Mouse (Mus musculus): ENCODE measurements around the gene Rnf6. TPM values are rescaled to one million over a fixed set of nuclear protein-coding genes. Genes with fewer than 3 reads are reported as not detected.

Rnf6 gene
- polyA plus RNA-seq, 1 experiment: 36.2 TPM

DNA sequence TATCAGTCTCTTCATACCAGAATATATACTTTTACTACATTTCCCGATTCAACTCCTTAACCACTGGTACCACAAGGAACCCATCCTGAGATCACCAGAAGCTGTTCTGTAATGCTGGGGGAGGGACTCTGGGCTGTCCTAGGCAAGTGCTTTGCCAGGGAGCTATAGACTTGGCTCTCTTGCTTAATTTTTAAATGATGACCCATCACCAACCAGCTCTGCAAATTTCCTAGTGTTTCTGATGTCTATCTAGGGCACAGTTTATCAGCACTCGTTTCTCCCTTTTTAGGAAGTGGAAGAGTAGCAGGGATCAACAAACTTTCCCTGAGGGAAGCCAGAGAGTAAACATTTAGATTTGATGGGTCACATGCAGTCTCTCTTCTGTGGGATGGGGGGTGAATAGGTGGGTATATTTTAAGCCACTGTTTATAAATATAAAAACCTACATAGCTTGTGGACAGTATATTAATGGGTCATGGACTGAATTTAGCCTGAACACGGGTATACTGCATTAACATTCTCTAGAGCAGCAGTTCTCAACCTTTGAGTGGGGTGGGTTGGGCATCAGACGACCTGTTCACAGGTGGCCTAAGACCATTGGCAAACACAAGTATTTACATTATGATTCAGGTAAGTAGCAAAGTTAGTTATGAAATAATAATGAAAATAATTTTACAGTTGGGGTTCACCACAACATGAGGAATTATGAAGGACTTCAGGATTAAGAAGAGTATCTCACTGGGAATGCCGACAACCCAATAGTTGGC is 30.5 kb upstream of the Rnf6 start:
- WGBS: 75% methylated on average over 5 of the region's 5 CpGs
- TF ChIP-seq POLR2A (IDR thresholded peaks at IDR 0.05; ENCODE audit: low read depth, low read length) (no peak), CTCF (conservative IDR thresholded peaks at IDR 0.05; ENCODE audit: insufficient read depth, insufficient read length, low read depth, low read length) (no peak)
- Histone ChIP-seq H3K27me3 (replicated peaks; ENCODE audit: control insufficient read depth, insufficient read depth, low read length) (no peaks in the 10 kb centered on the region), H3K4me1 (ENCODE audit: control insufficient read depth, insufficient read depth, low read length) (peaks cover 11% of the 10 kb centered on the region; the same call in 1 of the 2 replicates), H3K27ac (ENCODE audit: insufficient read depth, low read depth, low read length) (no peak overlapping the region), H3K4me3 (ENCODE audit: insufficient read depth, low read depth, low read length) (no peak overlapping the region), H3K36me3 (ENCODE audit: control insufficient read depth, insufficient read depth, low read length) (no peaks in the 10 kb centered on the region)
- no peak for DNase-seq

DNA sequence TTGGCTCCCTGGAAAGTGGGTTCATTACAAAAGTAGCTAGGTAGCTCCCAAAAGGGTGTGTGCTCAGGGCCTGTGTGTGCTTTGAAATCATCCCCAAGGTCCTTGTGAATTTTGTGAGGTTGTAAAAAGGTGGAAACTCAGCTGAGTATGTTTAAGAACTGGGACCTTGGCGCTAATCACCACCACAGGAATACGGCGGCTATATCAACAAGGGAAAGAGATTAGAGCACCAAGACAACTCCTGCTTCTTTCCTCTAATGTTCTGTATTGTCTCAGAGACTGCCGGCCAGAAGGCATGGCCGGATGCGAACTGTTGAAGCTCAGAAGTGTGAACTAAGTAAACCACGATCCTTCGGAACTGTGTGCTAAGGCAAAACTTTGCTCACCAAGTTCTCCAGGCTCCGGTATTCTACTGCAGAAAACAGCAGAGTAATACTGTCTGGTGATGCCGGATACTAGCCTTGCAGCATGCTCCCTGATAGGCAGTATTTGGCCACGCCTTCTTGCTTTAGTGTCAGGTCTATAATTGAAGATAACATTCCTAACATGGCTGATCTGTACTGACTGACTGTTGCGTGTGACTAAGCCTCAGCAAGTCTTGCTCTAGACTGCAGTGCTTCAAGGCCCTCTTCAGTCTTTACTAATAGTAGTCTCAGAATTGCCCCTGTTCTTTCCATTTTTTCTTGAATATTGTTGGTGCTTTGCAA is 29.2 kb upstream of the Rnf6 start:
- Histone ChIP-seq H3K27ac (ENCODE audit: insufficient read depth, low read depth, low read length) (no peak overlapping the region), H3K4me3 (ENCODE audit: insufficient read depth, low read depth, low read length) (no peak overlapping the region), H3K4me1 (ENCODE audit: control insufficient read depth, insufficient read depth, low read length) (peaks cover 11% of the 10 kb centered on the region; the same call in 1 of the 2 replicates), H3K27me3 (replicated peaks; ENCODE audit: control insufficient read depth, insufficient read depth, low read length) (no peaks in the 10 kb centered on the region), H3K36me3 (ENCODE audit: control insufficient read depth, insufficient read depth, low read length) (no peaks in the 10 kb centered on the region)
- TF ChIP-seq POLR2A (IDR thresholded peaks at IDR 0.05; ENCODE audit: low read depth, low read length) (no peak), CTCF (conservative IDR thresholded peaks at IDR 0.05; ENCODE audit: insufficient read depth, insufficient read length, low read depth, low read length) (no peak)
- no peak for DNase-seq
- 88% methylated on average over 12 of the region's 12 CpGs for WGBS

GRCm38 (mm10) chr5:146248746-146249145 is 27.4 kb upstream of the Rnf6 start:
- H3K27ac ChIP-seq (ENCODE audit: insufficient read depth, low read depth, low read length): no peak overlapping the region
- 49% methylated on average over 10 of the region's 10 CpGs for WGBS

DNA sequence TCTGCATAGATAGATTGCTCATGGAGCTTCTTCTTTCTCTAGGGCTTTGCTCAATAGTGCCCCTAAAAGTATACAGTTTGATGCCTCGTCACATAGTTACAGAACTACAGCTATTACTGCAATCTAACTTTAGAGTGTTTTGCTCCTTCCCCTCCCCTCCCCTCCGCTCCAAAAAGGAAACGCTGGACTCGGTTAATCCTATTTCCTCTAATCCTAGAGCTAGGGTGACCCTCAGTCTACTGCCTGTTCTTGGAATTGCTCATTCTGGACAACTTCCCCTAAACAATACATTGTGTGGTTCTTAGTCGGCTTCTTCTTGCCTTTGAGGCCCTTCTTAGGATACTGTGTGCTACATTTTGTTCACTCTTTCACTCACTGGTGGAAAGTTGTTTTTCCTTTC is 26.4 kb upstream of the Rnf6 start:
- H3K27me3 ChIP-seq (replicated peaks; ENCODE audit: control insufficient read depth, insufficient read depth, low read length): no peaks in the 10 kb centered on the region
- WGBS: 46% methylated on average over 5 of the region's 5 CpGs
- peaks cover 17% of the 10 kb centered on the region for H3K4me1 ChIP-seq (ENCODE audit: control insufficient read depth, insufficient read depth, low read length)
- H3K27ac ChIP-seq (ENCODE audit: insufficient read depth, low read depth, low read length): no peak overlapping the region
- H3K4me3 ChIP-seq (ENCODE audit: insufficient read depth, low read depth, low read length): no peak overlapping the region
- H3K36me3 ChIP-seq (ENCODE audit: control insufficient read depth, insufficient read depth, low read length): no peaks in the 10 kb centered on the region
- TF ChIP-seq CTCF (conservative IDR thresholded peaks at IDR 0.05; ENCODE audit: insufficient read depth, insufficient read length, low read depth, low read length): no peak
- TF ChIP-seq POLR2A (IDR thresholded peaks at IDR 0.05; ENCODE audit: low read depth, low read length): no peak
- DNase-seq: no peak

More at GRCm38 (mm10) chr5:146248746-146249145, 27.4 kb upstream of the Rnf6 start:
- DNase-seq: peak; percentile 77
- Histone ChIP-seq H3K4me1 (ENCODE audit: control insufficient read depth, insufficient read depth, low read length) (peaks cover 14% of the 10 kb centered on the region), H3K36me3 (ENCODE audit: control insufficient read depth, insufficient read depth, low read length) (no peaks in the 10 kb centered on the region), H3K4me3 (ENCODE audit: insufficient read depth, low read depth, low read length) (no peak overlapping the region), H3K27me3 (replicated peaks; ENCODE audit: control insufficient read depth, insufficient read depth, low read length) (no peaks in the 10 kb centered on the region)
- TF ChIP-seq CTCF (conservative IDR thresholded peaks at IDR 0.05; ENCODE audit: insufficient read depth, insufficient read length, low read depth, low read length): no peak
- no peak for TF ChIP-seq POLR2A (IDR thresholded peaks at IDR 0.05; ENCODE audit: low read depth, low read length)

DNA sequence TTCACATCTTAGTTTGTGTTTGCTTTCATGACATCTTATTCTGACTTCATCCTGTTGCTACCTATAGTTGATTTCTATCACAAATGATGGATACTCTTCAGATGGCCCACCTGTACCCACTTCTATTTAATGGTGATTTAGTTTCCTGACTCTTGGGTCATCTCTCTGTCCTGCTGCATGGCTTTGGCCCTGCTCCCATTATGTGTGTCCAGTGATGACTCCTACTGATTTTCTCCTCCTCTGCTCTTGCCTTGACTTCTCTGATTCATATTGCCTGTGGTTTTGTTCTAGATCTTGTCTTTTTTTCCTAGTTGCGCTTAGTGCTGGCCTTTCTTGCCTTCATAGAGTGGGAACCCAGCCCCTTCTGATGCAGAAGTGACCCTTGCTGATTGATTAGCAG is 25.0 kb upstream of the Rnf6 start:
- WGBS: 94% methylated on average over 1 of the region's 1 CpGs
- TF ChIP-seq CTCF (conservative IDR thresholded peaks at IDR 0.05; ENCODE audit: insufficient read depth, insufficient read length, low read depth, low read length) (no peak), POLR2A (IDR thresholded peaks at IDR 0.05; ENCODE audit: low read depth, low read length) (no peak)
- Histone ChIP-seq H3K4me1 (ENCODE audit: control insufficient read depth, insufficient read depth, low read length) (peaks cover 22% of the 10 kb centered on the region), H3K27me3 (replicated peaks; ENCODE audit: control insufficient read depth, insufficient read depth, low read length) (no peaks in the 10 kb centered on the region), H3K4me3 (ENCODE audit: insufficient read depth, low read depth, low read length) (no peak overlapping the region), H3K36me3 (ENCODE audit: control insufficient read depth, insufficient read depth, low read length) (no peaks in the 10 kb centered on the region), H3K27ac (ENCODE audit: insufficient read depth, low read depth, low read length) (no peak overlapping the region)
- DNase-seq: no peak

DNA sequence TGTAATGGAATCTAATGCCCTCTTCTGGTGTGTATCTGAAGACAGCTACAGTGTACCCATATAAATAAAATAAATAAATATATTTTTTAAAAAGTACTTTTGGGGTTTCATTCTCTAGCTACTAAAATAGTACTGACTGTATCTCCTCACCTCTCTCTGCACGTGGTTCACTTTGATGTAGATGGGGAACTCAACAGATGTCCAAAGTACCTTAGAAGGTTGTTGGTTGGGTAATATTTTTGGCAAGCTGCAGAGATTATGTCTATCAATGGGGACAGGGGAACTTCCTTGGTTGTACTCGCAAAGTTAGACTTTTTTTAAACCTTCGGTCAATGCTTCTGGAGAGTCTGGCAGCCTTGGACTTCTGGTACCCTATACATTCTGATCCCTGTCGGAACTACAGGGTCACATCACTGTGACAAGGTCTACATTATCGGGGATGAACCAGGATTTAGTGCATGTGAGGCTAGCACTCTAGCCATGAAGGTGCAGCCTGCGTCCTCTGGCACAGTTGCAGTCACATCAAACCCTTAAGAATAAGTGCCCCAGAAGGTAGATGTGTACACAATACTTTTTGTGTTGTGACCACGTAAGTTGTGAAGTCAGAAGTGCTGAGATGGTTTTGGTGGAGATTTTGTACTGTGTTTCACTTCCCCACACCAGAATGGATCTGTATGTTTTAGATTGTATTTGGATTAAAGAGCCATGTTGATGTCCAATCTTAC is 24.5 kb upstream of the Rnf6 start:
- TF ChIP-seq CTCF (conservative IDR thresholded peaks at IDR 0.05; ENCODE audit: insufficient read depth, insufficient read length, low read depth, low read length): no peak
- no peak for TF ChIP-seq POLR2A (IDR thresholded peaks at IDR 0.05; ENCODE audit: low read depth, low read length)
- Histone ChIP-seq H3K36me3 (ENCODE audit: control insufficient read depth, insufficient read depth, low read length) (no peaks in the 10 kb centered on the region), H3K4me1 (ENCODE audit: control insufficient read depth, insufficient read depth, low read length) (peaks cover 27% of the 10 kb centered on the region), H3K27ac (ENCODE audit: insufficient read depth, low read depth, low read length) (no peak overlapping the region), H3K27me3 (replicated peaks; ENCODE audit: control insufficient read depth, insufficient read depth, low read length) (no peaks in the 10 kb centered on the region), H3K4me3 (ENCODE audit: insufficient read depth, low read depth, low read length) (no peak overlapping the region)
- DNase-seq: no peak
- WGBS: 85% methylated on average over 7 of the region's 7 CpGs

DNA sequence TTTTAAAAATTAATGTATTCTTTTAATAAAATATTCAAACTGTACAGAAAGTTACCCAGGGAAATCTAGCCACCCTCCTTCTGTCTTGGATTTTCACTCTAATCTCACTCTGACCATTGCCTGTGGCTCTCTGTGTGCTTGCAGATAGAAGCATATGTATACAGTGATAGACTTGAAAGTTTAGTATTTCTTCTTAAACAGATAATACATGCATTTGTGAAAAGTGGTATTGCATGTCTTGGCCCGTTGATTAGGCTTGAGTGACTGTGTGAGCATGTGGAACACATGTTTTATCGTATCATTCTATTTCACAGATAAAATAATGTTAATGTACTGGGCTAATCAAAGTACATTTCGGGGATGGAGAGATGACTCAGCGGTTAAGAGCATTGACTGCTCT is 23.8 kb upstream of the Rnf6 start:
- TF ChIP-seq CTCF (conservative IDR thresholded peaks at IDR 0.05; ENCODE audit: insufficient read depth, insufficient read length, low read depth, low read length): no peak
- DNase-seq: no peak
- 94% methylated on average over 4 of the region's 4 CpGs for WGBS
- Histone ChIP-seq H3K4me3 (ENCODE audit: insufficient read depth, low read depth, low read length) (no peak overlapping the region), H3K4me1 (ENCODE audit: control insufficient read depth, insufficient read depth, low read length) (peaks cover 30% of the 10 kb centered on the region), H3K36me3 (ENCODE audit: control insufficient read depth, insufficient read depth, low read length) (no peaks in the 10 kb centered on the region), H3K27me3 (replicated peaks; ENCODE audit: control insufficient read depth, insufficient read depth, low read length) (no peaks in the 10 kb centered on the region), H3K27ac (ENCODE audit: insufficient read depth, low read depth, low read length) (no peak overlapping the region)
